In the genomic region with DNA sequence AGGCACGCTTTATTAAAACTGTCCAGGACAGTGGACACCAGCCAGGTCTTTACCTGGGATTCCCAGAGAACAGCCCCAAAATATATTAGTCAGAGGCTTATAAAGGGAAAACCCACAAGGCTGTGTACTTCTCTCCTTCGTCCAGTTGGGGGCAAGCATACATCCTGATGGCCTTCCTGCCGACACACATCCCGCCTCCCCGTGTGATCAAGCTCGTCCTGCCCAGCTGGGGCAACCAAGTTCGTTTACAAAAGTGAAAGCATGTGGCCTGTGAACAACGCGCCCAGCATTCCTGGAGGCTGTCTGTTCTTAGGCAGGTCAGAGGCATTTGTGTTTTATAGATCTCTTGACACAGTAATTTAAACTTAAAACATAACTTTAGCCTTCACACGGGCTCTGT, we compare ENCODE assay signal across 9 mouse cellular contexts. TPM values are rescaled to one million over a fixed set of nuclear protein-coding genes. Genes with fewer than 3 reads are reported as not detected.
DNase-seq lines count a peak whose midpoint lies in the region; ATAC-seq lines count a peak whose summit lies in the region.
"Had no signal": no experiment of that assay in that cellular context is flagged by ENCODE, and none has a peak within 500 bp of the region (broad histone marks: within the 10 kb centered on the region; RNA-seq: fewer than 3 reads in every experiment).

No protein-coding gene starts in this region.

- H3K4me2 ChIP-seq in kidney, embryonic 14.5 days (replicated peaks; ENCODE audit: low read depth, low read length): no peak overlapping the region; the same call in 1 of the 2 replicates
- H3K4me2 ChIP-seq: hindbrain, embryonic 15.5 days had no signal

- 0 out of 2 replicates have a peak, but pooled peaks cover 3% of the 10 kb centered on the region for H3K4me1 ChIP-seq in kidney, embryonic 14.5 days (ENCODE audit: control insufficient read depth, insufficient read depth, low read length)
- H3K4me1 ChIP-seq: hindbrain, embryonic 15.5 days had no signal

- no peak overlapping the region for H3K4me3 ChIP-seq in kidney, embryonic 14.5 days (ENCODE audit: low read length)
- H3K4me3 ChIP-seq: hindbrain, embryonic 15.5 days had no signal

- H3K36me3 ChIP-seq in kidney, embryonic 14.5 days (ENCODE audit: control insufficient read depth, insufficient read depth, low read length): 0 out of 2 replicates have a peak, but pooled peaks cover 3% of the 10 kb centered on the region
- H3K36me3 ChIP-seq: hindbrain, embryonic 15.5 days had no signal

- ATAC-seq in kidney, embryonic 14.5 days (ENCODE audit: low FRiP score, low TSS enrichment): 0 out of 2 replicates have a peak, but pooled peaks have one; percentile 46
- no peak for ATAC-seq in cerebellum, adult (ENCODE audit: insufficient number of reproducible peaks, low FRiP score, low TSS enrichment)

- no peaks in the 10 kb centered on the region for H3K9me3 ChIP-seq in kidney, embryonic 14.5 days (ENCODE audit: control insufficient read depth, low read length)
- H3K9me3 ChIP-seq: hindbrain, embryonic 15.5 days had no signal

- no peaks in the 10 kb centered on the region for H3K27me3 ChIP-seq in kidney, embryonic 14.5 days (ENCODE audit: control insufficient read depth, insufficient read depth, low read length)
- H3K27me3 ChIP-seq: hindbrain, embryonic 15.5 days had no signal

- WGBS in kidney, embryonic 14.5 days: 22% methylated on average over 10 of the region's 10 CpGs

- intact Hi-C loops in gastrocnemius, postnatal 14 days (cut with DNase I; ENCODE audit: low total_unique reads): no loop called here

- H3K27ac ChIP-seq in kidney, embryonic 14.5 days (ENCODE audit: low read depth, low read length): no peak overlapping the region
- H3K27ac ChIP-seq: hindbrain, embryonic 15.5 days had no signal

- H3K9ac ChIP-seq in kidney, embryonic 14.5 days (ENCODE audit: low read depth, low read length): no peak overlapping the region
- H3K9ac ChIP-seq: hindbrain, embryonic 15.5 days had no signal

- DNase-seq in ovary, adult 18-20 months (ENCODE audit: low spot score): peak; percentile 54
- no peak for DNase-seq in ovary, postnatal 14 days (ENCODE audit: low spot score)
- DNase-seq in adrenal gland, postnatal 14 days: peak; percentile 76
- DNase-seq in gastrocnemius, postnatal 14 days: peak; percentile 32
- DNase-seq in lung, postnatal 14 days: peak; percentile 48
- DNase-seq in thymus, postnatal 36 days: peak; percentile 14 to 37

RNA-seq across cellular contexts. Expression of gene Rps3a1, which starts 32.4 kb away (rescaled TPM):
- 771 and 936 TPM in 2 replicates for total RNA-seq in adrenal gland, postnatal 14 days (2021)
- total RNA-seq in gastrocnemius, postnatal 14 days (2021): 100 to 1,000 TPM; 470 to 549 TPM
- polyA plus RNA-seq in kidney, embryonic 14.5 days (2014; fragmentation: Nextera tagmentation; extraction: Ambion mirVana): 1,488 and 1,909 TPM in 2 replicates
